Mouse (Mus musculus) testis, adult 2 months (tissue): ENCODE data around the gene Atp1a3. TPM values are rescaled to one million over a fixed set of nuclear protein-coding genes. Genes with fewer than 3 reads are reported as not detected.

Experiments
- H3K27ac ChIP-seq: fragments of 200-500 bp; 2 replicates; pipeline ENCODE4 v1.5.1; 2012; ENCODE audit warnings: low read depth, low read length; ENCODE audit not compliant: control insufficient read depth, insufficient read depth
- H3K27me3 ChIP-seq: fragments of 200-500 bp; 2 replicates; pipeline ENCODE4 v1.6.1; 2012; ENCODE audit warnings: mild to moderate bottlenecking, low read length, moderate library complexity; ENCODE audit not compliant: control insufficient read depth, insufficient read depth
- H3K36me3 ChIP-seq: fragments of 200-500 bp; 2 replicates; pipeline ENCODE4 v1.6.1; 2012; ENCODE audit warnings: mild to moderate bottlenecking, low read length; ENCODE audit not compliant: control insufficient read depth, insufficient read depth
- H3K4me1 ChIP-seq: fragments of 200-500 bp; 2 replicates; pipeline ENCODE4 v1.6.1; 2012; ENCODE audit warnings: low read length; ENCODE audit not compliant: control insufficient read depth, insufficient read depth
- H3K4me3 ChIP-seq: fragments of 200-500 bp; 2 replicates; pipeline ENCODE4 v1.5.1; 2012; ENCODE audit warnings: low read depth, mild to moderate bottlenecking, low read length, moderate library complexity, mixed read lengths; ENCODE audit not compliant: control insufficient read depth
- CTCF ChIP-seq: fragments of 200-500 bp; IDR thresholded peaks from 2 replicates; pipeline ENCODE4 v1.5.1; 2012; ENCODE audit warnings: low read depth, mild to moderate bottlenecking, inconsistent platforms, low read length, moderate library complexity; ENCODE audit not compliant: control insufficient read depth, insufficient read depth, insufficient replicate concordance
- POLR2A ChIP-seq: fragments of 200-500 bp; IDR thresholded peaks from 2 replicates; pipeline ENCODE4 v1.6.1; 2012; ENCODE audit warnings: low read depth, mild to moderate bottlenecking, inconsistent platforms, low read length, moderate library complexity; ENCODE audit not compliant: control insufficient read depth
- polyA plus RNA-seq: library from polyadenylated mRNA; depleted of rRNA; stranded (reverse); fragments of >200 nt; gene quantifications from 2 replicates; pipeline ENCODE4 v1.2.3, GENCODE M21; 2012

The Atp1a3 gene
- polyA plus RNA-seq, 1 experiment = 0.44 TPM

DNA sequence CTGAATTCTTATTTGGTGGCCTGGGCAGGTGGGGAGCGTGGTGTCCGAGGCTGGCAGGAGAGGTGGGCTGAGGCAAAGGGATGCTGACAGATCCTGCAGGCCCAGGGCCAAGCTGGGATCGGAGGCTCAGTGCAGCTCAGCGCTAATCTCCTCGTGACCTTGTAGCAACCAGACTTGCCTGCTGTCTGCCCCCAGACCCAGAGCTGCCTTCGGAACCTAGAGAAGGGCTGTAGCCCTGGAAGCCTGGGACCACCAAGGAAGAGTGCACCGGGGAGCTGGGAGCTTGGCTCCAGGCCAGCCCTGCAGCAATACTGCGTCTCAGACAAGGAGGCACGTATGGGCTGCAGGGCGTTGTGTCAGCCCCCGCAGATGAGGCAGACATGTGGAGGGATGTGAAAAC is 2.5 kb downstream of the Atp1a3 start:
- Histone ChIP-seq H3K36me3 (no peaks in the 10 kb centered on the region), H3K27ac (no peak overlapping the region), H3K27me3 (no peaks in the 10 kb centered on the region; the same call in 1 of the 2 replicates), H3K4me1 (peaks cover 9% of the 10 kb centered on the region), H3K4me3 (no peak overlapping the region)
- TF ChIP-seq CTCF (no peak), POLR2A (no peak)

DNA sequence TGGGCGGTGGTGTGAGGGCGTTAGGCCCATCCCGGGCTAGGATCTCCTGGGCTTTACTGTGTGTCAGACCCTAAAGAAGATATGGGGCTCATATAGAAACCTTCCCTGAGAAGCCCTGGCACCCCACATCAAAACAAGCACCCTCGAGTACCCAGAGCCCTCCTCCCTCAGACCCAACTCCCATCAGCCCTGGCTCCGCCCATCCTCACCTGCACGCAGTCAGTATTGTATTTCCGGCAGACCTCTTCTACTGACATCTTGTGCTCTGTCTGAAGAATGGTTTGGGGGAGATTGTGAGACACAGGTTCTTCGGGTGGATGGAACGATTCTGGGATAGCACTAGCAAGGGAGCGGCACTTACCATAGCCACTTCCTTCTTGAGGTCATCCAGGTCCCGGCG is 5.0 kb downstream of the Atp1a3 start:
- Histone ChIP-seq H3K27ac (no peak overlapping the region), H3K4me3 (no peak overlapping the region), H3K27me3 (no peaks in the 10 kb centered on the region), H3K36me3 (no peaks in the 10 kb centered on the region), H3K4me1 (peaks cover 8% of the 10 kb centered on the region)
- TF ChIP-seq CTCF (no peak), POLR2A (no peak)

DNA sequence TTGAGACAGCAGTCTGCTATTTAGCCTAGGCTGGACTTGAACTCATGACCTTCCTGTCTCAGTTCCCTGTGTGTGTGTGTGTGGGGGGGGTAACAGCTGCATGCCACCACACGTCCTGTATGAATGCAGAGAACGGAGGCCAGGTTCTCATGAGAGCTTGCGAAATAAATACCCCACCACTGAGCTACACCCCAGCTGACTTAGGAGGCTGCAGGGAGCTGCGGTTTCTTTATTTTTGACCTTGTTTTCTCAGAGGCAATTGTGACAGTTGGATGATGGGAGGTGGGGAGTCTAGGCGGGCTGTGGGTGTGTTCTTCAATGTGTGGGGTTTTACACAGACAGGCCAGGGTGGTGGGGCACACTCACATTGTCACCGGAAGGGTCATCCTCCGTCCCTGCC is 5.5 kb downstream of the Atp1a3 start:
- TF ChIP-seq POLR2A (no peak), CTCF (no peak)
- Histone ChIP-seq H3K36me3 (no peaks in the 10 kb centered on the region), H3K27me3 (no peaks in the 10 kb centered on the region), H3K4me3 (no peak overlapping the region), H3K27ac (no peak overlapping the region), H3K4me1 (peaks cover 3% of the 10 kb centered on the region; the same call in 1 of the 2 replicates)

DNA sequence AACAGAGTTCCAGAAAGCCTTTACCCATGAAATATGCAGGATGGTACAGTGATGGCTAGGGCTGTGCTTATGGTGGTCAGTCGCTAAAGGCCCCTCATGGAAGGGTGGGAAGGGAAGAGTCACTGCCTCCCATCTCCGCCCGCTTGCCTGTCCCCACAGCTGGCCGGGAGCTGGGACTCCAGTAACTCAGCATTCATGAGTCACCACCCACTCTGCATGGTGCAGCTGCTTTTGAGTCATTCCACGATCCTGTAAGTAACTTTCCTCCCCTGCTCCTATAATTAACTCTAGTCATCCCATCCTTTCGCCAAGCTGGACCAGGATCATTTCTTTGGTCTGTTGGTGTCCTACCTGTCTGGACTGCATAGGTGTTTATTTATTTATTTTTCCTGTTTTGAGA is 12.7 kb downstream of the Atp1a3 start:
- no peak for TF ChIP-seq CTCF
- TF ChIP-seq POLR2A = no peak
- Histone ChIP-seq H3K36me3 (no peaks in the 10 kb centered on the region), H3K27me3 (no peaks in the 10 kb centered on the region), H3K4me3 (no peak overlapping the region), H3K4me1 (peaks cover 6% of the 10 kb centered on the region), H3K27ac (no peak overlapping the region)

DNA sequence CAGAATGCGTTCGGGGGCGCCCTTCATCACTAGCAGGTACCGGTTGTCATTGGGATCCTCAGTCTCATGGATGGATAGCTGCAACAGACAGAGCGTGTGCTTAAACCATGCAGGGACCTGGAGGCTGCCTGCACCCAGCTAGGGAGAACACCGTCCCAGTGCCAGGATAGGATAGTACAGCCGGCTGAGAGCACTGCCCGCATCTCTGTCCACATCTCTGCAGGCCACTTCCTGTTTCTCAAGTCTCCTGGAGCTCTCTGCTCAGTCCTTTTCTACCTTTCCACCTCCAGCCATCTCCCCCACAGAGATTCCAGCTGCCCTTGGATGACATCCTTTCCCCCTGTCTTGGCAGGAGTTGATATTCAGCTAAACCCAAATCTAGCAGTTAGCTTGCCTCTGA is 15.3 kb downstream of the Atp1a3 start:
- Histone ChIP-seq H3K36me3 (no peaks in the 10 kb centered on the region), H3K4me1 (peaks cover 6% of the 10 kb centered on the region), H3K27ac (no peak overlapping the region), H3K27me3 (no peaks in the 10 kb centered on the region), H3K4me3 (no peak overlapping the region)
- TF ChIP-seq POLR2A (no peak), CTCF (no peak)

DNA sequence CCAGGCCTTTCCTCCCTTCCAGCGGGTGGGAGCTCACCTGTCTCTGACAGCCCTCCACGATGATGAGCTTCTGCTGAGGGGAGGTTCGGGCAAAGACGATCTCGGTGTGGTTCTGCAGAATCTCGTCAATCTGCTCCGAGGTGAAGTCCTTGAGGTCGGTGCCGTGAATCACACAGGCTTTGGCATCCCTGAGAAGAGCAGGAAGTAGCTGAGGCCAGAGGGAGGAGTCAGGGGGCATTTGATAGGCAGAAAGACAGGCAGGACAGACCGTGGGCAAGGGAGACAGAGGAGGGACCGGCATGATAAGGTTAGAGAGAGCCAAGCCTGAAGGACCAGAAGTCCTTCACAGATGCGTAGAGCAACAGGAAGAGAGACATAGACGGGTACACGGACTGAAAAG is 17.8 kb downstream of the Atp1a3 start:
- Histone ChIP-seq H3K4me1 (no peaks in the 10 kb centered on the region), H3K4me3 (no peak overlapping the region), H3K27ac (no peak overlapping the region), H3K36me3 (no peaks in the 10 kb centered on the region), H3K27me3 (no peaks in the 10 kb centered on the region)
- no peak for TF ChIP-seq POLR2A
- no peak for TF ChIP-seq CTCF

DNA sequence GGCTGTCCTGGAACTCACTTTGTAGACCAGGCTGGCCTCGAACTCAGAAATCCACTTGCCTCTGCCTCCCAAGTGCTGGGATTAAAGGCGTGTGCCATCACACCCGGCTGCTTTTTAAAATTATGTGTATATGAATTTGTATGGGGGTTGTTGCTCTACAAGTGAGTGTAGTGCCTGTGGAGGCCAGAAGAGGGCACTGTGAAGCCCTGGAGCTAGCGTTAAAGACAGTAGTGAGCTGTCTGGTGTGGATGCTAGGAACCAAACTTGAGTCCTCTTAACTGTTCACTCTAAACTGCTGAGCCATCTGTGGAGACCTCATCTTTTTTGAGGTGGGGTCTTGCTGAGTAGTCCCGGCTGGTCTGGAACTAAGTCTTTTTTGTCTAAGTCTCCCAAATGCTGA is 20.0 kb downstream of the Atp1a3 start:
- no peak overlapping the region for H3K4me3 ChIP-seq
- no peak overlapping the region for H3K27ac ChIP-seq
- H3K27me3 ChIP-seq = no peaks in the 10 kb centered on the region
- TF ChIP-seq CTCF (peak; percentile 50; the same call in 1 of the 2 replicates), POLR2A (no peak)
- no peaks in the 10 kb centered on the region for H3K4me1 ChIP-seq
- H3K36me3 ChIP-seq = no peaks in the 10 kb centered on the region

DNA sequence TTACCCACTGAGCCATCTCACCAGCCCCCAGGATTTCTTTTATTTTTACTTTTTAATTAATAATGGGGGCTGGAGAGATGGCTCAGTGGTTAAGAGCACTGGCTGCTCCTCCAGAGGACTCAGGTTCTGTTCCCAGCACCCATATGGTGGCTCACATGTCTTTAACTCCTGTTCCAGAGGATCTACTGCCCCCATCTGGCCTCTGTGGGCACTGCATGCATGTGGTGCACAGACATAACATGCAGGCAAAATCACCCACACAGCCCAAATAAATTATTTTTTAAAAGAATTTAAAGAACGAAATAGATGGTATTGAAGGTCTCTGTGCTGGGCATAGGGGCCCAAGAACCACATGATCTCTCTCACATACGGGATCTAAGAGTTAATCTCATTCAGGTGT is 21.5 kb downstream of the Atp1a3 start:
- Histone ChIP-seq H3K4me1 (no peaks in the 10 kb centered on the region), H3K27ac (no peak overlapping the region), H3K27me3 (no peaks in the 10 kb centered on the region), H3K4me3 (no peak overlapping the region), H3K36me3 (no peaks in the 10 kb centered on the region)
- TF ChIP-seq CTCF (peak; percentile 54; the same call in 1 of the 2 replicates), POLR2A (no peak)

DNA sequence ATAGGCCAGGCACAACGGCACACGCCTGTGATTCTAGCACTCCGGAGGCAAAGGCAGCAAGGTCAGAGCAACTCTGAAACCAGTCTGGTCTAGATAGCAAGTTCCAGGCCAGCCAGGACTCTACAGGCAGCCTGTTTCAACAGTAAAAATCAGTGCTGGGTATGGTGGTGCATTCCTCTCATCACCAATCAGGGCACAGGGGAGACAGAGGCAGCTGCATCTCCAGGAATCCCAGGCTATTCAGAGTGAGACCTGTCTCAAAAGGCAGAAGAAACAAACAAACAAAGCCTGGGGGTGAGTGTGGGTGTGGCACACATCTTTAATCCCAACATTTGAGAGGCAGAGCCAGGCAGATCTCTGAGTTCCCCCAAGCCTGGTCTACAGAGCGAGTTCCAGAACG is 22.4 kb downstream of the Atp1a3 start:
- no peaks in the 10 kb centered on the region for H3K27me3 ChIP-seq
- H3K36me3 ChIP-seq = no peaks in the 10 kb centered on the region
- TF ChIP-seq CTCF = no peak
- TF ChIP-seq POLR2A = no peak
- no peaks in the 10 kb centered on the region for H3K4me1 ChIP-seq
- H3K27ac ChIP-seq = no peak overlapping the region
- no peak overlapping the region for H3K4me3 ChIP-seq
